Mouse (Mus musculus): Measurements from ENCODE around the gene Tal1.

Tal1 gene

DNA sequence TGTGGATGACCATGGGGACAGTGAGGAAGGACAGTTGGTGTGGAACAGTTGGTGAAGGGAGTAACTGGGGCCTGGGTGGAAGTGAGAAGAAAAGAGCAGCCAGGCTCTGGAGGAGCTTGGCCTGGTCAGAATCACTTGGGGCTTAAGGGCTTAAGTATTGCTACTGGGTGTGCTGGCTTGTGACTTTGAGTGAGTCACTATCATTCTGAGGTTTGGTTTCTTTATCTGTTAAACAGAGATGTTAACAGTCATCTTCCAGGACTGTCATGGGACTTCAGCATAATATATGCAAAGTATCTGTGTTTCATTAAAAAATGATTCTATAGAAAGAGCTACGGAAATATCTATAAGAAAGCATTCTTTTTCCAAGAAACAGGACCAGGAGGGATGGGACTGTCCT, 18.6 kb downstream of the Tal1 start:
- DNase-seq = no peak

DNA sequence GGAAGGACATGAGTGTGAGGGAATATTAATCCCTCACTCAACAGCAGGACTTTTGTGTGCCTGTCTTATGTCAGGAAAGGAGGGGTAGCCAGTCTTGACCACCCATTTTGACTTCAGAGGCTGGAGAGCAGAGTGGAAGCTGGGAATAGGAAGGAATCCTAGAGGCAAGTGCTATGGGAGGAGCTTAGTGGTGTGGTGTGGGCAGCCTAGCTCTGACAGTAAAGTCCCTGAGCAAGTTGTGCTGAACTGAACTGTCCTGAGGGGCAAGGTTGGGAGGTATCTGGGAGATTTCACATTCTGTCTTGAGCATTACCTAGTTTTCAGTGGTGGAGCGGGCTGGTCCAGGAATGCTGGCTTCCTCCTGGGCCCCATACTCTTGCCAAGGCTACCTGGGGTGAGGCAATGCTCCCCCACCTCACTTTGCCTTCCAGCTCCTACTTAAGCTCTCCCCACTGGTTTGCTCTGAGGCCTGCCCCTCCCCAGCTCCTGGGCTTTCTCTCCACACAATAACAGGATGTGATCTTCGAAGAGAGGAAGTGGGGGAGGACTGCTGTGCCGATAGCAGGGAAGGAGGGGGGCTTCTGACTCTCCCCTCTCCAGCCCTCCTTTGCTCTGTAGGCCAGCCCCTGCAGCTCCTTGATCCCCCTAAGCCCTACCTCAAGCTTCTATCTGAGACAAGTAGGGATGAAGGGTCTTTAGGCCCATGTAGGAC, 19.1 kb downstream of the Tal1 start:
- peak; percentile 30 for DNase-seq

DNA sequence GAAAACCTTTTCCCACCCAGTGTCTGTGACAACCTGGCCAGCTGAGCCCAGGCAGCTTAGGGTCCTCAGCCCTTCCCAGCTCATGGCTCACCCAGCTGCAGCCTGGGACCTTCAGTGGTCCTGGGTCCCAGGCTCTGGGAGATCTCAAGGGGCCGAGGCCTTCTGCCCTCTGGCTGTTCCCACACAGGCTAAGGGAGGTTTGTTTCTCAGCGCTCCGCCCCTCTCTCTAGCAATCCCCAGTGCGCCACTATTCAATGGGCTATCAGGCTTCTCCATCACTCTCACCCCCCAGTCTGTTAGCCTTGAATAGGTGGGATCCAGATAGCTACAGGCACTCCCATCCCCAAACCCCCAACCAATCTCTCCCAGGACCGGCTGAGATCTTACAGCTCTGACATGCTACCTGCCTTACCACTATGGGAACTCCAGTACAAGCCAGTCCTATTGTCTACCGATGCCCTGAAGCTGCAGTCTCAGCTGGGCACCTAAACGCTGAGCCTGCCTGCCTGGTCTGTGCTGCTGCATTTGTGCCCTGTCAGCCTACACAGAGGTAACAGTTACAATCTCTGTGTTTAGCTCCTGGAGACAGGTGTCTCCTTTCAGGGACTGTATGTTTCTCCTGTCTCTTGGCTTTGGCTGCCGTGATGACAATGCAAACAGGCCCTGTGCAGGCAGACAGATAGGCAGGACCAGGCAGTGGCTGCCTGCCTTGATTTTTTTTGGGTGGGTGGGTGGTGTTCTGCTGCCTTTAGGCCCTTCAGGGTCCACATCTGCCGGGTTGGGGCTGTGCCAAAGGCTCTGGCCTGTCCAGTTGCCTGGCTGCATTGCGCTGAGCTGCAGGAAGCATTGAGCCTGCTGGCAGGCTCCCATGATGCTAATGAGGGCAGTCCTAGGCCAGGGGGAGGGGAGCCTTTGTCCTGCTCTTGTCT, 22.9 kb downstream of the Tal1 start:
- DNase-seq = peak; percentile 48

DNA sequence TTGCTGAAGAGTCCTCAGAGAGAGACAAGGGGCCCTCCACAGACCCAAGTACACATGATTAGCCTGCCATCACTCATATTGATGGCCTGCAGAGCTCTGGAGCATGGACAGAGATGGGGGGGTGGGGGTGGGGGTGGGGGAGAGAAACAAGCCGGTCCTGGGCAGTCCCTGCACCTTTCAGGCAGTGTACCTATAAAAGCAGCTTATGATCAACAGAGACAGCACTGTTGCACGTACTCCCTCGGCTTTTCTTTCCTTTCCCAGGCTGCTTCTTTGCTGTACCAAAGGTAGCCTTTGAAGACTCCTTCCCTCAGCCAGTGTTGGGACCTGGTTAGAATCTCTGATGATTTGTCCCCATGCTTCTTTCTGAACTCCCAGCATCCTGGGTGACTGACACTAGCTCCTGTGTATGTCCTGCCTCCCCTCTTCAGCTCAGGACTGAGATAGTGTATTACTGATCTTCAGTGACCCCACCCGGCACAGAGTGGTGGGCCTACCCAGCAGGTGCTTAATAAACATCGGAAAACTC, 23.7 kb downstream of the Tal1 start:
- no peak for DNase-seq

DNA sequence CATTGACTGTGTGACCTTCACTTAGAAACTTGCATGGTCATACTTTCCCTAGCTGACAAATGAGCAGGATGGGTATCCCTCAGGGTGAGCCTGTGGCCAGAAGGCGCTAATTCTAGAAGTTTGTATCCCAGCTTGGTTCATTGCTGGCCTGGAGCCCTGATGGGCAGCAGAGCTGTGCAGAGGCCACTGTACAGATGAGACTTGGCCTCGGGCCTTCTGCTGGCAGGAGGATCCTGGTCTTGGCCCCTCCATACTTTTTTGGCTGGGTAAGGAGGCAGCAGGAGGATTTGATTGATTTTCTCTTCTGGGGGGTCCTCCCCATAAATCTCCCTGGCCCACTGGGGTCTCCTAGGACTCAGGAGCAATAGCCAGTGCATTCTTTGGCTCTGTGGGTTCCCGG, 26.8 kb downstream of the Tal1 start:
- no peak for DNase-seq

DNA sequence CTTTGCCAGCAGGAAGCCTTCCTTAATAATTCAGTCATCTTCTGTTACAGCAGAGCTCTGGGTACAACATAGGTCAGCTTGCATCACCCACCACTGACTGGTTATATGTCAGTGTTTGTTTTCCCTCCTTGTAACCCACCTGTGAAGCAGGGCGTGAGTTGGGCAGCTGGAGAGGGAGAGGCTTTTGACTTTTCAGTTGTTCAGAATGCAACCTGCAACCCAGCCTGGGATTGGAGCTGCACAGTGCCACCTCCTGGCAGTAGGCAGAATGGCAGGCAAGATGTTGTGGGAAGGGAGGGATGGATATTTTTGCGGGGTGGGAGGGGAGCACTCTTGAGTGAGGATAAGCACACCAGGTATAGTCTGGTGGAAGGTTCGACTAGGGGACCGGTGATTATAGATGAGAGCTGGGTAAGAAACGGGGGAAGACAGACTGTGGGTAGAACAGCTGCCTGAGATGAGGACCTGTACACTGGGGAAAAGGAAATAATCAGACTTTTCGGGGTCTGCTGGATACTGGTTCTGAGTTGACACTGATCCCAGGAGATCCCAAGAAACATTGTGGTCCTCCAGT, 29.4 kb downstream of the Tal1 start:
- peak; percentile 74 for DNase-seq

DNA sequence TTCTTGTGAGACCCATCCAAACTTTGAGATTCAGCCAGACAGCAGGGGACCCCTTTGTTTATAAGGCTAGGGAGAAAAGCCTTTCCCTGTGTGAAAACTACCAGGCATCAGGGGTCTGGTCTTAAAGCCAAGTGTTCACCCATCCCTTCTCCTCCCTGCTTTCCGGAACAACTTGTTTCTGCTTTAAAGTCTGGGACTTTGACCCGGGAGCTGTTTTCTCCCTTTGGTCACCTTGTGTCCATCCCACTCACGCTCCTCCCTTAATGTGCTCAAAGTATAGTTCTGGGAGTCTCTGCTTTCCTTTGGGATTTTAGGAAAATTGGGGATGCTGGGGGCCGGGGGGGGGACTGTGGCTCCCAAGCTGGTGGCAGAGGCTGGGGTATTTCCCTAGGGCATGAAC, 30.0 kb downstream of the Tal1 start:
- DNase-seq = no peak

DNA sequence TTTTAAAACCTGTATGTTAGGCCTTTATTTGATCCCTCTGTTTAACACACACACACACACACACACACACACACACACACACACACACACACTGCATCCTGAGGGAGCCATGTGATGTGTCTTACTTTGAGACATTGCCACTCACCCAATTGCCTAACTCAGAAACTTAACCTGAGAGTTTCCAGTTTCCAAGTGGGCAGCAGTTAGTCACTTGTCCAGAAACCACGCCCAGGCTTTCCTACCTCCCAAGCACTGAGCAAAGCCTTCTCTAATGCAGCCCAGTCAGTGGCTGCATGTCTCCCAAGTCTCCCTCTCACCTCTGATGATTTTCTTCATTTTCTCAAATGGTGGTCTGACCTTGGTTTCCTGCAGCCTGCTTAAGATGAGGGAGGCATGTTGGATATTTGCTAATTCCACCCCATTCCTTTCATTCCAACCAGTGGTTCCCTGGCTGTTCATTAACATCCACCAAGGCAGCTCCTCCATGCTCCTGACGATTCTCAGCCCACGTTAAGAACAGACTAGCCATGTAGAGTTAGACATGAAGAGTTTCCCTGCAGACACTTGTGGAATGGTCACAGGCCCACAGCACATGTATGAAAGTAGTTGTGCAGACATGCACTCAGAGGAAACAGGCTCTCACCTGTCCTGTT, 30.7 kb downstream of the Tal1 start:
- DNase-seq = no peak

DNA sequence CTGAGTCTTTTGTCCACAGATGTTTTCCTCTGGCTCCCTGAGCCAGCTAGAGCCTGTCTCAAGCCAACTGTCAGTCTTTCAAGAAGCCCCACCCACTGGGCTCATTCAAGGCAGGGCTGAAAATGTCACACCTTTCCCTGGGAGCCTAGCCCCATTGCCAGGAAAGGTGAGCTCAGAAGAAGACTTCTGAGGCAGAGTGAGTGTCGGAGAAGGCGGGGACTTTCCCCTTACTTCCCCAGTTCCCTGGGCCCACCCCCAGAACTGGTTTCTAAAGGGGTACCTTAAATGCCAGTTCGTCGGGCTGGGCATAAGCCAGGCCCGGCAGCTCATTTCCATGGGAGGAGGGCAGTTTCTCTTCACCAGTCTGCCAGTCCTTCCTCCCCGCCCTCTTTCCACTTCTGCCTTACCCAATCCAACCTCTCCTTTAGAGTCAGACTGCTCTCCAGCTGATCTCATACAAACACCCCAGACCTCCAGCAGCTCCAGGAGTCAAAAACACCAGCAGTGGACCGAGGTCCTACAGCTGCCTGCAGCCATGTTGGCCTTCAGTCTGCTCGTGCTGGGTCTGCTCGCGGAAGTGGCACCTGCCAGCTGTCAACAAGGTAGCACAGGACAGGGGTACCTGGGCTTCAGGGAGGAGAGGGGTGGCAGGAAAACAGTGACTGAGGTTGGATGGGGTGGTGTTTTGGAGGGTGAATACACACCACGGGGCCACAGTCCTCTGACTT, 32.5 kb downstream of the Tal1 start, which contains the start of gene Pdzk1ip1:
Gene Pdzk1ip1, plus strand, starts transcription at position 98 of the 728 bp plus-strand sequence.
- DNase-seq = peak; percentile 35

DNA sequence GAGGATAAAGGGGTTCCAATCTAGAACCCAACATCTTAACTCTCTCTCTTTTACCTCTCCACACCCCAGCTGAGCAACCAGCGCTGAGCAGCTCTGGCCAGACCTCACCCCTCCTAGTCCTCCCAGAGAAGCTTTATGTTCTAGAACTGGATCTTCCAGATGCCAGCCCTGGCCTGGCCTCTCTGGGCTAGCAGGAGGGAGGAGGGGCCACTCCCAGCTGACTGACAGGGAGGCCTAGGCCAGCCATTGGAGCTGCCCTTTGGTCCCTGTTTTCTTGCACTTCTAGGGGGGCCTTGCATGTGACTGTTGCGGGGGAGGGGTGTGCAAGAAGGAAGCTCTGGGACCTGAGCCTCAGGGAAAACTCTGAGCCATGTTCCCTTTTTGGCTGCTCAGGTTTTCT, 34.4 kb downstream of the Tal1 start:
- no peak for DNase-seq

DNA sequence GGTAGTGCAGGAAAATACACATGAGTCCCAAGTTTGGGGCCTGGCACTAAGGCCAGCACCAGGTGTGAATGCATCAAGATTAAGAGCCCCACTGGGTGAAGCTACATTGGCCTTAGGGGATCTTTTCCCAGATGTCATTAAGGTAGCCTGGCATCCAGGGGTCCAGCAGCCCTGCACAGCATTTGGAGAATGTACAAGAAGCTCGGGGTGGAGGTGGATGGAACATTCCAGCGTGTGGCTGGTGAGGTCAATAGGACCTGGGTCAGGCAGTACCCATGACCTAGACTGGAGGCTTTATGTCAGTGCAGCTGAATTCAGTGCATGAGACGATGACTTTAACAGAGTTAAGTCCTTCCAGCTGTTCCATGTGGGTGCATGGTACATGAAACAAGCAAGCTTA, 35.6 kb downstream of the Tal1 start:
- DNase-seq = no peak

DNA sequence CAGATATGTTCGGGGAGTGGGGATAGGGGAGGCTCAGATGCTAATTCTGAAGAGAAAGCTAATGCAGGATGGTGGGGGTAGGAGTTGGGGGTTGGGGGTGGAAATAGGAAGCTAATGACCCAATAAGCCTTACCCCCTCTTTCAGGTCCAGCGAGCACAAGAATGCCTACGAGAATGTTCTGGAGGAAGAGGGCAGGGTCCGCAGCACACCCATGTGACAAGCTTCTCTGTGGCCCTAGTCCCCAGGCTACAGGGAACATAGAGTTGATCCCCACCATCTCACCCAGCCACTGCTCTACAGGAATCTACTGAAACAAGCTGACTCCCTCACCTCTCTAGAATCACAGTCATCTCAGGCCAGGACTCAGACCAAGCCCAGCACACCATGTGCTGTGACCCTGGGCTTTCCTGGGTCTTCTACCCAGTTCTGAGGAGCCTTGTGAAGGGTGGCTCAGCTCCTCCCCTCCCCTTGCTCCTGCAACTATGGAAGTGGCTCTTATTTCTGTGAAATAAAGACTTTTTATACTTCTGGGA, 37.2 kb downstream of the Tal1 start:
- DNase-seq = no peak

DNA sequence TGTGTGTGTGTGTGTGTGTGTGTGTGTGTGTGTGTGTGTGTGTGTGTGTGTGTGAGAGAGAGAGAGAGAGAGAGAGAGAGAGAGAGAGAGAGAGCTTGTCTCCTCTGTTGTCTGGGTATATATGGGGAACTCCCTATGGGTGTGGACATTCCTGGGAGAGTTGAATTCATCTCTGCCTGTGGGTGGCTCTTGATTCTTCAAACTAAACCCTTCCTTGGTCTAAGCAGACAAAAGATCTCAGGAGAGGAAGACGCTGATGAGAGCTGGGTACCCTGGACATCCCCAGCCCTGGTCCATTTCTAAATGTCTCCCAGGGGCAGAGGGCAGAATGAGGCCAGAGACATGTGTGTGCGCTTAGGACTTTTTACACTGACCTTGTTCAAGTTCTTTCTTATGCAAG, 37.8 kb downstream of the Tal1 start:
- no peak for DNase-seq

DNA sequence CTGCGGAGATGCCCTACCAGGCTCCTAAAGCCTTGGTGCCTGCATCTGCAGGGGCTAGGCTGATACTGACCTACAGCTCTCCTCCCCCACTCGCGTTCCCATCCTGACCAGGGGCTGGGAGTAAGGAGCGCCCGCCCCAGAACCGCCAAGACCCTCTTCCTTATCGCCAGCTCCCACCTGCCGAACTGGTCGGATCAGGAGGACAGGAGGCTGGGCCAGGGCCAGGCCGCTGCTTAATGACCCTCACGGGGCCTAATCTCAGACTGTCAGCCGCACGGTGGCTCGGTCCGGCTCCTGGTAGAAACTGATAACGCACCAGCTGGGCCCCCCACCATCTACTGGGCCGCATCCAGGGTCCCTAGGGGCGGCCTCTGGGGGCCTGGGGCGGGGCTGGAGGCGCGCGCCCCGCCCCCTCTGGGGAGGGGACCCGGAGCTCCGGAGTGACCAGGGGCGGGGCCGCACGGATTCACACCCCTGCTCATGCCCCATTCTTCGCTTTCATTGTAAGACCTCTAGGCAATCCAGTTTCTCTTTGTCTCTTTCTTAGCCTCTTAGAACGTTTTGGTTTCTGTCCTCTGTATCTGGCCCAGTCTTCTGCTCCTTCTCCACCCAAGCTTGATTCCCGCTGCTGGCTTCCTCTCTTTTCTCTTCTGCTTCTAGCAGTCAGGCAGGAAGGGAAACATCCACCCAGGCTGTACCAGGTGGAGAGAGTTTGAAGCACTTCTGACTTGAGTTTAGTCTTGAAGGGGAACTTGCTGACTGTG, 39.6 kb downstream of the Tal1 start:
- peak; percentile 40 for DNase-seq

DNA sequence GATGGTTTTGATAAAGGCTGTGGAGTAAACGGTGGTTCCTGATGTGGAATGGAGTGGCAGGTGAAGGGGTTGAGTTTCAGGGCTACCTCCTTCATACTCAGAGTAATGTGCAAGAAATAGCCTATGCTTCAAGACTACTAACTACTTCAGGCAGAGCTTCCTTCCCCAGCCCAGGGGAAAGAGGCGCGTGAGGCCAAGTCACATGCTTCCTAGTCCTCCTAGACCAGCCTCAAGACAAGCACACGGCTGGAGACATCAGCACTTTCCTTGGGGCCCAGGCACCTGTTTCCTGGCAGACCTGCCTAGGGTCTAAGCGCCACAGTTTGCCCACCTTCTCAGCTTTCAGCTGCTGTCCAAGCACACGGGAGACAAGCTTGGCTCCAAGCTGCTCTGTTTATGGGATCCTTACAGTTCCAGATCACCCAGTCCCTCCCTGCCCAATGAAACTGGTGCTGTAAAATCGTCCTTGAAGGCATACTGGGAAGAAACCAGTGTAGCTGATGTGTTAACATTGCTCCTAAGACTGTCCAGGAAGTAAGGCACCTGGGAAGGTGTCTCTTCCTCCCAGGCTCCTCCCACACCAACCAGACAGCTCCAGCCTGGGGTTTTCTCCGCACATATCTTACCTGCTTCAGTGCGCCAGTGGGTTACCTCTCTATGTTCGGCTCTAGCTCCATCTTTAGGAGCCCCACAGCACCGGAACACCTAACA, 40.4 kb downstream of the Tal1 start:
- DNase-seq = no peak

DNA sequence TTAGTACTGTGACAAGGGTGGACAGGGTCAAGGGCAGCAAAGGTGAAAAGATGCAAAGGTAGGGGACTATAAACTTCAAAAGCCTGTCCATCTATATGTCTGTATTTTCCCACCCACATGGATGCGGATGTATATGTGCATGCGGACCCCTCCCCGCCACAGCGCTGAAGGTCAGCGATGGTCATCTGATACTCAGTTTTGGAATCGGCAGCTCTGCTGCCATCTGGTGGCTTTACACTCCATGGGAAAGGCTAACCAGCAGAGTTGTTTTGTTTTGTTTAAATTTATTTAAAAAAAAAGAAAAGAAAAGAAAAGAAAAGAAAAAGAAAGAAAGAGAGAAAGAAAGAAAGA, 40.9 kb downstream of the Tal1 start:
- peak; percentile 38 for DNase-seq

DNA sequence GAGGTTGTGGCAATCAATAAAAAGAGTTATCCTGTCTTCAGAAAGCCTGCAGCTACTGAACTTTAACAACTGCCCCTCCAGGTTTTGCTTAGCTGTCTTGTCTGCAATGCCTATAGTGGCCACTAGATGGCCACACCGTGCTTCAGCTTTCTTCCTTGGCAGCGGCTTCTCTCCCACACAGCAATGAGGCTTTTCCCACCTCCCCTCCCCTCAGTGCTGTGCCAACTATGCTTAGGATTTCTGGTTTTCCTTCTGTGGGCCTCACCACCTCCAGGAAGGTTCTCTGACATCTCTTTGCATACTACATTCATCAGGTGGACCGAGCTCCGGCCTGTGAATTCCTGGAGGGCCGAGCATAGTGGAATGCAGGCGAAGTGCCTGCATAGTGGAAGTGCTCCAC, 45.5 kb downstream of the Tal1 start:
- peak; percentile 66 for DNase-seq

DNA sequence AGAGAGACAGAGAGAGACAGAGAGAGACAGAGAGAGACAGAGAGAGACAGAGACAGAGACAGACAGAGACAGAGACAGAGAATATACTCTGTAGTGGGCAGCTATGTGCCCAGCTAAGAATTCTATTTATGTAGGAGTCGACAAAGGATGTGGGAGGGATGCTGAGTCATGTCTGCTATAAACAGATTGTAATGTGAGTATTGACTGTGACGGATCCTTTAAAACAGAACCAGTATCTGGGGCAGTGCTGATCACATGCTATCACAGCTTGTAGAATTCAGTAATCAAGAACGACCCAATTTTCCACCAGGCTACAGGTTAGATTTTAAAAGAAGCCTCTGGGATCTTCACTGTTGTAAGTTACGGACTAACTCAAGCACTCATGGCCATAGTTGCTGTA, 47.3 kb downstream of the Tal1 start:
- no peak for DNase-seq

DNA sequence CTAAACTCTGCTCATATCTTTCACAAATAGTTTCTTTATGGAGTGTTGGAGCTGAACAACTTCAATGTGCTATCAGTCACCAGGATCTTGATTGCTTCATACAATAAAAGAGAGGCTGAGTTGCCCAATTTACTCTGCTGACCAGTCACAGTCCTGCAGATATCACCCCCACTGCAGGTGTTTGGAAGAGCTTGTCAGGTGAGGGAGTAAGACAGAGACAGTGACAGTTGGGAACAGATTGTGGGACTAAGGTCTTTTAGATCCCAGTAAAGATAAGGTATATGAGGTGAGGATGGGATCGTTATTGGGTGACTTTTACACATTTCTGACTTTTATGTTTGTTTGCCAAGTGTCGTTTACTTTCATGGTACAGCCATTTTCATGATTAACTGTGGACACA, 54.9 kb downstream of the Tal1 start:
- no peak for DNase-seq

DNA sequence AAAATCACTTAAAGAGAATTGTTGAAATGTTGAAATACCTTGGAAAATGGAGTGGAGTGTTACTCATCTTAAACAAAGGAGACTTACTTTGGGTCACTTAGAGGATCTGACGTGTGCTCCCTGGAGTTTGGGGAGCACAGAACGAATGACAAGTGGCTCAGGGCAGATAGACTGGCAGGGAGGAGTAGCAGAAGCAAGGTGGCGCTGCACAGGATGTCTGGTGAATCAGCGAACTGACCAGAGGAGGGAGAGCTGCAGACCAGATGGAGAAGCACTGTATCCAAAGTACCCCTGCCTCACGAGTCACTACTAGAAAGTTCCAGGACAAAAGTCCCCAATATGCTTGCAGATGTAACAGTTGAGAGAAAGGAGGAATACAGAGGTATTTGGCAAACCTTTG, 57.0 kb downstream of the Tal1 start:
- no peak for DNase-seq

DNA sequence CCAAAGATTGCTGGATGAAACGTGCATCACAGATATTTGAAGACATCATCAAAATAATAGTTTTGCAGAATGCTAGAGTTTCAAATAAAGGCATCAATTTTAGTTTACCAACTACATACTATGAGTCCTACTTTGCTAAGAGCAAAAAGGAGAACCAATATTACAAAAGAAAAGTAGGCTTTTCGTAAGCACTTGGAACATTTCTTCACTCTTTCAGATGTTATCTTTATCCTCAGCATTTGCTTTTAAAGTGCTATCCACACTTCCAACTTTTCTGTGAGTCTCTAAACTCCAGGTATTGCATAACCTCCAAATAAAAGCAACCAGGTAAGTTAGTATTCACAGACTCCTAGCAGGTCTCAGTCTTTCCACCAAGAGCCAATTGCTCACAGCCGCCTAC, 63.4 kb downstream of the Tal1 start:
- DNase-seq = no peak

Data from lung, postnatal 14 days (tissue).